Mouse (Mus musculus): ENCODE data around the gene Slc30a5.

DNA sequence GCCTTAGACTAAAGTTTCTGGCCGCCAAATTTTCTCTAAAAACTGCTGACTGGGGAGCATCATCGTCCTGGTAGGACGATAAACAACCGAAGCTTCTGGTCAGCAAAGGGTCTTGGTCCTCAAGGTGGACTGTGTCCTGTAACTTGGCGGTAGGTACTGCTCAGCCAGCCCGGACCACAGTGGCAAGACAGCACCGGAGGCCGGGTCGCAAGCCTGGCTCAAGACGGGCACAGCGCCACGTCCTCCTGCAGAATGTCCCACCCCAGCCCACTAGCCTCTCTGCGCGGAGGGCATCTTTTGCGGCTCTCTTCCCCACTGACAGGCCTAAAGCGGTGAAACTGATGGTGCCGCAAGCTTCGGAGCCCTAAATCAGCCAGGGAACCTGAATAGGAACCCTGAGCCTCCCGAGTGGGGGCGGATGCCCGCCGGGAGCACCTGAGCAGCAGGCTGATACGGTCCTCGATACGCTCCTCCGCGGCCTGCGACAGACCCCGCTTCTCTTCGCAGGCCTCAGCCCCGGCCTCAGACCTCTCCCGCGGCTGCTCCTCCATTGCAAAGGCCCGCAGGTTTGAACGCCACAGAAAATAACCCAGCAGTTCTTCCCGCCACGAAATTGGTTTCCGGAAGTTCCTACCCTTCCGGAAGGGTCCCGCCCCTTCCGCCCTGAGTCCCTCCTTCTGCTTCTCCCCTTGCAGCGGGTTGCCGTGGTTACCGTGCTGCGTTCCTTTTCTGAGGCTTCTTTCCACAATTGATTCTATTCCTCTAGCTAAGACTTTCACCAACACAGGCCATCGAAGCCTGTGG lies 57.8 kb downstream of the Slc30a5 start, which contains the start of gene Cenph:
- no peak for TF ChIP-seq CTCF (IDR thresholded peaks at IDR 0.05; ENCODE audit: borderline replicate concordance, insufficient read depth, low read length)
- peak; percentile 40; the same call in 1 of the 2 replicates for TF ChIP-seq POLR2A (IDR thresholded peaks at IDR 0.05; ENCODE audit: low read depth, low read length)
